Mouse (Mus musculus): ENCODE results near the gene Nos1ap.

The Nos1ap gene

GRCm38 (mm10) chr1:170501970-170502369, 87.7 kb downstream of the Nos1ap start:
- DNase-seq (ENCODE audit: low read depth, low spot score), result no peak

GRCm38 (mm10) chr1:170501556-170501955, 88.1 kb downstream of the Nos1ap start:
- no peak for DNase-seq (ENCODE audit: low read depth, low spot score)

- no peak for DNase-seq (ENCODE audit: low read depth, low spot score)
Measured at GRCm38 (mm10) chr1:170499891-170500290, 89.8 kb downstream of the Nos1ap start.

GRCm38 (mm10) chr1:170499466-170499865, 90.2 kb downstream of the Nos1ap start:
- no peak for DNase-seq (ENCODE audit: low read depth, low spot score)

GRCm38 (mm10) chr1:170498645-170499044, 91.0 kb downstream of the Nos1ap start:
- no peak for DNase-seq (ENCODE audit: low read depth, low spot score)

GRCm38 (mm10) chr1:170496221-170496620, 93.4 kb downstream of the Nos1ap start:
- no peak for DNase-seq (ENCODE audit: low read depth, low spot score)

GRCm38 (mm10) chr1:170495538-170496183, 94.0 kb downstream of the Nos1ap start:
- DNase-seq (ENCODE audit: low read depth, low spot score), result no peak

GRCm38 (mm10) chr1:170492527-170492926, 97.1 kb downstream of the Nos1ap start:
- DNase-seq (ENCODE audit: low read depth, low spot score), result no peak

GRCm38 (mm10) chr1:170492027-170492426, 97.6 kb downstream of the Nos1ap start:
- DNase-seq (ENCODE audit: low read depth, low spot score), result no peak

GRCm38 (mm10) chr1:170489936-170490335, 99.7 kb downstream of the Nos1ap start:
- DNase-seq (ENCODE audit: low read depth, low spot score), result no peak

GRCm38 (mm10) chr1:170489450-170489849, 100.2 kb downstream of the Nos1ap start:
- no peak for DNase-seq (ENCODE audit: low read depth, low spot score)

GRCm38 (mm10) chr1:170485119-170485518, 104.5 kb downstream of the Nos1ap start:
- no peak for DNase-seq (ENCODE audit: low read depth, low spot score)

GRCm38 (mm10) chr1:170482236-170482905, 107.3 kb downstream of the Nos1ap start:
- DNase-seq (ENCODE audit: low read depth, low spot score), result no peak

- no peak for DNase-seq (ENCODE audit: low read depth, low spot score)
Measured at GRCm38 (mm10) chr1:170481093-170481492, 108.6 kb downstream of the Nos1ap start.

GRCm38 (mm10) chr1:170479458-170479798, 110.2 kb downstream of the Nos1ap start:
- DNase-seq (ENCODE audit: low read depth, low spot score), result no peak

GRCm38 (mm10) chr1:170478791-170479457, 110.7 kb downstream of the Nos1ap start:
- DNase-seq (ENCODE audit: low read depth, low spot score), result no peak

- DNase-seq (ENCODE audit: low read depth, low spot score), result peak; percentile 67
Measured at GRCm38 (mm10) chr1:170477636-170478600, 111.7 kb downstream of the Nos1ap start.

- no peak for DNase-seq (ENCODE audit: low read depth, low spot score)
Measured at GRCm38 (mm10) chr1:170473460-170473859, 116.2 kb downstream of the Nos1ap start.

GRCm38 (mm10) chr1:170472861-170473260, 116.8 kb downstream of the Nos1ap start:
- DNase-seq (ENCODE audit: low read depth, low spot score), result no peak

GRCm38 (mm10) chr1:170466099-170467009, 123.3 kb downstream of the Nos1ap start:
- DNase-seq (ENCODE audit: low read depth, low spot score), result no peak

- DNase-seq (ENCODE audit: low read depth, low spot score), result peak; percentile 7
Measured at GRCm38 (mm10) chr1:170462140-170462539, 127.5 kb downstream of the Nos1ap start.
